Mouse (Mus musculus) heart, adult 2 months (tissue): Measurements from ENCODE around the gene Itga3.

ENCODE experiments used
- CTCF ChIP-seq: fragments of 200-600 bp; IDR thresholded peaks from 2 replicates; pipeline ENCODE4 v1.8.1; 2022; ENCODE audit warnings: antibody characterized with exemption, mild to moderate bottlenecking, moderate library complexity
- EP300 ChIP-seq: fragments of 200-500 bp; IDR thresholded peaks from 2 replicates; pipeline ENCODE4 v1.6.1; 2011; ENCODE audit warnings: low read depth, low read length, control low read depth; ENCODE audit not compliant: insufficient read depth
- POLR2A ChIP-seq: fragments of 200-500 bp; IDR thresholded peaks from 2 replicates; pipeline ENCODE4 v1.6.1; 2011; ENCODE audit warnings: mild to moderate bottlenecking, low read depth, low read length, control low read depth; ENCODE audit not compliant: insufficient read depth

- TF ChIP-seq CTCF, result no peak
- TF ChIP-seq POLR2A, result no peak
- TF ChIP-seq EP300, result no peak
Observed at GRCm38 (mm10) chr11:95037306-95037705, 39.3 kb downstream of the Itga3 start.
